Mouse (Mus musculus) right cerebral cortex, postnatal 4 days (tissue): ENCODE results near the gene Etnk2.

Experiments
- DNase-seq: peaks from one replicate; pipeline ENCODE4 v3.0.0-alpha.2; 2022

The Etnk2 gene

DNA sequence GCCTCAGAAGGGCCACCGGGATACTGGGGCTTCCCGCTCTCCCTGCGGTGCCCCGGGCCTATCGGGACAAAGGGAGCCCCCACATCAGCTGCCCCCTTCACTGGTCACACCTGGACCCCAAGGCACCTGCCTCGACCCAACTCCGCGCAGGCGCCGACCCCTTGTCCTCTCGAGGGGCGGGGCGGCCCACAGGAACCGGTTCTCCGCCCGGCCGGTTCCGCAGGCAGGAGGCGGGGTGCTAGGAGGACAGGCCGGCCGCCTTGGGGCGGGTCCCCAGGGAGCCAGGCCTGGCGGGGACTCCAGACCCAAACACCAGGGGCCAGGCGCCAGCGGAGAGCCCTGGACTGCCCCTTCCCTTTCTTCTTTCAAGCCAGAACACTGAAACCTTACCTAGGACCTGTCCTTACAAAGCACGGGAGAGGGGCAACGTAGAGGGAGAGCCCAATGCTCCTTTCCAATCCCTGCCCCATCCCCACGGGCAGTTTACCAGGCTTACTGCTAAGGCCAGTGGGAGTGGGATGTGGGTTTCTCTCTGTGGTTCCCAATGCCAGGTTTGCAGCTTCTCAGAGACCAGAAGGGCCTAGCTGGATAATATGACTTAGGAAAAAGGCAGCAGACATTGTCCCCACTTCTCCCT, 54.9 kb downstream of the Etnk2 start:
- DNase-seq: peak; percentile 42

DNA sequence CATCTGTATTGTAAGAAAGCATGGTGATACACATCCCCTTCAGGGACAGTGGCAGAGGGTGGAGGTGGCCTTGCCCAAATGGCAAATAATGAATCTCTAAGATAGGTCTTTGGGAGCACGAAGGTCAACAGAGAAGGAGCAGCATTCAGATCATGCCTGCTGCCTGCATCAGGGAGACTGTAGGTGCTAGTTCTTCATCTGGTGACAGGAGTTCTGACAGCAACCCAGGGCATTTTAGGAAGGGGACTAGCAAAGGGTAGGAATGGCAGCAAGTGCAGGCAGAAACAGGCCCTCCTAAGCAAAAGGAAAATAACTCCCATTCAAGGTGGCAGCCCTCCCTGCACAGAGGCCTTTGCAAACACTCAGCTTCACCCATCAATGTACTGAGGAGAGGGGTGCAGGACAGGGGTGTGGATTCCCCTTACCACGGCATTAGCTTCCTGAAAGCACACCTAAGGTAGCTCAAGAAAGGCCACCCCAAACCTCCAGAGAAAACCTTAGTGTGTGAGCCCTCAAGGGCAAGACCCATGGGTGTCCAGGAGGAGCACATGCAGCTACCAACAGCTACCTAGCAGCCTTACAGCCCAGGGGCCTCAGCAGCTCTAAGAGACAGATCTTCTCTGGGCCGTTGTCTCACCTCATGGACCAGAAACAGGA, 55.9 kb downstream of the Etnk2 start:
- DNase-seq: no peak

DNA sequence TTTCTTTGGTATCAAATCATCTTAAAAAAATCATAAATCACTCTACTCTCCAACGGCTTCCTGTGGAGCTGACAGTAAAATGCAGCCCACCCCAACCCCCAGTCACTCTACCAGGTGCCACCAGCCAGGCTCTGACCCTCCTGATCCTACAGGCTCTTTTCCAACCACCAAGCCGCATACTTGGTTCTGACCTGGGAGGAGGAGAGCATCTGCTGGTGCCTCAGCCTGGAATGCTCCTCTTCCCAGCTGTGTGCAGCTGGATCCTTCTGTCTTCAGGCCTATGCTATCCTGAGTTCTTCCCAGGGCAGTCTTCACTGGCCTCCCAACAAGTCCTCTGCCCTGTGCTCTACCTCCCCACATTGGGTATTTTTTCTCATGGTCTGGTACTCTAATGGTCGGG, 57.1 kb downstream of the Etnk2 start:
- no peak for DNase-seq

DNA sequence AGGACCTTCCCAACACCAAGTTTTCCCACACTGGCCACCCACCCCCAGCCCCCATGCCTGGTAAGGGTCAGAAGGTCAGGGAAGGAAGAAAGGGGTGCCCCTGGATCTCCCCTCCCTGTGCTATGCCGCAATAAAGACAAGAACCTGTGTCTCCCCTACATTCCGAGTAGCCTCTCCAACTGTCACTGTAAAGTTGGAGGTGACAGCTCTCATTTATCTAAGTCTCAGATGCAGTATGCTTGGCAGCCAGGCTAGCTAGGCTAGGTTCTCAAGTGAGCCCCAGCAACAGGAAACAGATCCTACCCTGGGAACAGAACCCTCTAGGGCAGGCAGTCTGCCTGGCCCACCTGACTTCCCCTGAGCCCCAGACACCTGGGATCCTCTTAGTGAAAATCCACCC, 57.7 kb downstream of the Etnk2 start:
- DNase-seq: no peak

DNA sequence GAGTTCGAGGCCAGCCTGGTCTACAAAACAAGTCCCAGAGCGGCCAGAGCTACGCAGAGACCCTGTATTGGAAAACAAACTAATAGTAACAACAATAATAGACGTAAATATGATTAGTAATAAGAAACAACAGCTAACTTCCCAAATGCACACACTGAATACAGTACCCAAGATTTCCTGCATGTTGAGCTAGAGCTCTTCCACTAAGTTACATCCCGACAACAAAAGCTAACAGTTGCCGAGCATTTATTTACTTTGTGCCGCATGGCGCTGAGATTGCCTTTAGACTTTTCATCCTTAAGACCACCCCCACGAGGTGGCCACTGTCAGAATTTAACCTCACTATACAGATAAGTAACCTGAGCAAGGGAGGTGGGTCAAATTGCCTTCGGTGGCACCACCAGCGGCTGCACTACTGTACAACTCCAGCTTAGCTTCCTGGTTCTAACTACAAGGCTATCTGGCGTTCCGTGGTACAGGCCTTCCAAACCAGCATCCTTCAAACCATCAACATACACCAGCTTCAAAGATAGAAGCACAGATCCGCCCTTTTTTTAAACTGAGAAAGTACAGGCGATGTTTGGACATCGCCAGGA, 58.7 kb downstream of the Etnk2 start:
- DNase-seq: no peak

DNA sequence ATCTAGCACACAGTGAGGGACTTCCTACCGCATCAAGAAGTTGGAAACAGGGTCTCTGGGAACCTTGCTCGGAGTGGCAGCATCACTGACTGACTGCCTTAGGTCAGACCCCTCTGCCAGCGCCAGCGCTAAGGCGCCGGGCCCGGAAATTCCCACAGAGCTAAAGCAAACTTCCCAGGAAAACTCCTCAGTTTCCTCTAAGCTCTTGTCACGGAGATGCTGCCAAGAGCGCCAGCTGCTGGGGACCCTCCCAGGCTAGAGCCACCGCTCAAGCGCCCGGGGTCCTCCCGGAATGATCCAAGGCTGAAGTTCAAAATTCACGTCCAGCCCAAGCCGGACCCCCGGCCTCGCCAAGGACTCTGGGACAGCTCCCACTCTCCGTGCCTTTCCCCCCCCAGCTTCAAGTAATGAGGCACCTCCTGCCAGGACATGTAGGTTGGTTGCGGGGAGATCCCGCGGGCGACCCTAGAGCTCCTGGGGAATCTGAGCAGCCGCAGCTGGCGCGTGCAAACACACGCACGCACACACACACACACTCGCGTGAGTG, 59.3 kb downstream of the Etnk2 start:
- DNase-seq: peak; percentile 39

DNA sequence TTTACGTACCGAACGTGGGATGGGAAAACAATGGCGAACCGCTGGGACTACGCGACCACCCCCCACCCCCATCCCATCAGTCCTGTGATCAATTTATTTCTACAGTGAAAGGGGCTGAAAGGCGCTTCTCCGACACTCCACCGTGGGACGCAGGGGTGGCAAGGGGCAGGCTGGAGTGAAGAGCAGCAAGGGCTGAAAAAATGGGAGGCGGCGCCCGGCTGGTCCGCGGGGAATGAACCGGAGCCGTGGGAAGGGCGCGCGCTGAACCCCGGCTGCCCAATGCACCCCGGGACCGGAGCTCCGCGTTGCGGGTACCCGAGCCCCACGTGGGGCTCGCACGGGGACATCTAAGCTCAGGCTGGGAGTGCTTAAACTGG, 59.8 kb downstream of the Etnk2 start:
- no peak for DNase-seq

DNA sequence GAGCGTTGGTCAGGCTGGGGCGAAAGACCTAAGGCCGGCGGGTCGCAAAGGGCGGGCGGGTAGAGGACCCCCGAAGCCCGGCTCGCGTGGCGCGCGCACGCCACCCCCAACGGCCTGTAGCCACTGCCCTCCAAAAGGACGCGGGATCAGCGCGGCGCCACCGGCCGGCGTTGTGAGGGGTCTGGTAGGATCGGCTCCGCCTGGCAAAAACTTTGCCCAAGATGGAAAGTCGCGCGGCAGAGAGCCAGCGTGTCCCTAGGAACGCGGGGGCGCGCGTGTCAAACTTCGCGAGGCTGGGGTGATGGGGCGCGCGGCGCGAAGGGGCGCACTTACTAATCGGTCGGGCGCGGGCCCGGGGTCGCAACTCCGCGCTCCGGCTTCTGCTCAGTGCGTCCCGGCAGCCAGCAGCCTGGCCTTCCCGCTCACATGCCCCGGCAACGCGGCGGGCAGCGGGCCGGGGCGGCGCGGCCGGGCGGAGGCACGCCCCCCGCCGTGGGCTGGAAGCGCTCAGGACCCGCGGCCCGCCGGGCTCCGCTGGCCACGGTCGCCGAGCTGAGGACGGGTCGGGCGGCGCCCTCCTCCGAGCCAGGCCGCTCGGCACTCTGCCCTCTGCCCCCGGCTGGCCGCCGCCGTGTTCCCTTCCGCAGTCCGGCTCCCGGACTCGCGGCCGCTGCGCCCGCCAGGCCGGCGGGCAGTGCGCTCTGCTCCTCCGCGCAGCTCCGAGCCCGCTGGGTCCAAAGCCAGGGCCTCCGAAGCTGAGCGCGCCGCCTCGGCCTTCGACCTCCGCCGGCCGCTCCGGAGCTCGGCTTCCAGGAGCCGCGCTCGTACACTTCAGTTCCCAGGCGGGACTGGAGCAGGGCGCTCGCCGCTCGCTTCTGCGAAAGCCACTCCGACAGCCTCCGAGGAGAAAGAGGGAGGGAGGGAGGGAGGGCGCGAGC, 60.4 kb downstream of the Etnk2 start, which contains the start of gene Sox13:
Gene Sox13, minus strand, starts transcription at position 835 of the 938 bp plus-strand sequence.
- peak; percentile 51 for DNase-seq

DNA sequence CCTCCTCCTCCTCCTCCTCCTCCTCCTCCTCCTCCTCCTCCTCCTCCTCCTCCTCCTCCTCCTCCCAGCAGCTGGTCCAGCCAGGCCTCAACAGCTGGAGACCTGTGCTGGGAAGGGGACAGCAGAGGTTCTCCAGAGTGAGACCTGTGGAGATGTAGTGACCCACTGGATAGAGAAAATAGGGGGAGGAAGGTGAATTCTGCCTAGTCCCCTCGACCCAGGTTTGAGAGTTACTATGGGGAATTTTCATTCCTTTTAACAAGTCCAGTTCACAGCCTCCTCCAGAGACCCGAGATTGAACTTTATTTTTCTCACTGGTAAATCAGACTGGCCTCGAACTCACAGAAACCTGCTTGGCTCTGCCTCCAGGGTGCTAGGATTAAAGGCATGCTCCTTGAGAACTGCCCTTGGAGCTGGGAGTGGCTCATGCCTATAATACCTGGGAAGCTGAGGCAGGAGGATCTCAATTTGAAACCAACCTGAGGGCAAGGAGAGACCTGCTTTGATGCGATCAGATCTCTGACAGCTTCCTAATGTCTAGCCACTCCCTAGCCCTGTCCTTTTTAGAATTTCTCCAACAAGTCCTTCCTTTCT, 61.3 kb downstream of the Etnk2 start:
- no peak for DNase-seq
